Mouse (Mus musculus): ENCODE measurements around the gene Tenm4.
A peak's percentile ranks its signal among the peaks of the same experiment; 100 is the strongest.

Gene Tenm4

GRCm38 (mm10) chr7:96414290-96415055, 243.4 kb downstream of the Tenm4 start:
- DNase-seq = no peak

DNA sequence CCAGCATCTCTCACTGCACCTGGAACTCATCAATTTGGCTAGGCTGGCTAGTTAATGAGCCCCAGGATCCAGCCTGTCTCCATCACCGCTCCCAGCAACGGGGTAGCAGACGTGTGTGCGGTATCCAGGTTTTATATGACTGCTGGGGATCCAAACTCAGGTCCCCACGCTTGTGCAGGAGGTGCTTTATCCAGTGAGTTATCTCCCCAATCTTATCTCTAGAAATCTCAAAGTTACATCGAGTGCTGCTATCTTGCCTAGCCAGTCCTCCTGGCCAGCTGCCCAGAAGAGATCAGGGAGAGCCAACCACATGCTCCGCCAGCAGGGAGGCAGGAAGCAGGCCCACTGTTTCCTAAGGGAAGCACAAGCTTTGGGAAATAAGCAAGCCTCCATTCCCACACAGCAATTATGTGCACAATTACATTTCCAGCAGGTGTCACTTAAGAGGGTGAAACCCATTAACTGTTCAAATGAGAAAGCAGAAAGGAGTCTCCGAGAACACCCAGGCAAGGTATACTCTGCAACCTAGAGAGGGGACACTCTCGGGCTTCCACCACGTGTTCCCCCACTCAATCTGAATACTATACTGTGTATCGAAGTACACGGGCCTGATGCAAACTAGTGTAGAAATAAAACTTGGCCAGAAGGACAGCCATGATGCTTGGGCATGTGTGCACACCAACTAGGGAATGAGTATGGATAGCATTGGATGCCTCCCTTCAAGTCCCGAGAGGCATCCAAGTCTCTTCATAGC, 246.4 kb downstream of the Tenm4 start:
- DNase-seq = peak; percentile 92

GRCm38 (mm10) chr7:96418146-96418545, 247.1 kb downstream of the Tenm4 start:
- no peak for DNase-seq

DNA sequence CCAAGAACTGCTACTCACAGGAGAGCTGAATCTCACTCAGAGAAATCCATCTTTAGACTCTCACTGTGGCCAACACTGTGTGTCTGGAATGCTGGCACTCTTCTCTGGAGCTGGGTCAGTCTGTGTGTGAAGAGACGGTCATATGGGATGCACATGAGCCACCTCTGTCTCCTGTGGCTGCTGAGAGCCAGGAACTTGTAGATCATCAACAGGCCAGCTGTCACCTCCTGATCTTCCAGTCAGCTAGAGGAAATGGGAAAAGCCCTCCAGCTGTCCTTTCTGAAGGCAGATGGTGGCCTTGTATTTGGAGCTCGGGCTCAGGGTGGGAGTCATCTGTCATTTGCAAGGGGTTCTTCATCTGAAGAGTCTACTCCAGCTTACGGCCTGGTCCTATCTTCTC, 249.0 kb downstream of the Tenm4 start:
- DNase-seq = peak; percentile 65

DNA sequence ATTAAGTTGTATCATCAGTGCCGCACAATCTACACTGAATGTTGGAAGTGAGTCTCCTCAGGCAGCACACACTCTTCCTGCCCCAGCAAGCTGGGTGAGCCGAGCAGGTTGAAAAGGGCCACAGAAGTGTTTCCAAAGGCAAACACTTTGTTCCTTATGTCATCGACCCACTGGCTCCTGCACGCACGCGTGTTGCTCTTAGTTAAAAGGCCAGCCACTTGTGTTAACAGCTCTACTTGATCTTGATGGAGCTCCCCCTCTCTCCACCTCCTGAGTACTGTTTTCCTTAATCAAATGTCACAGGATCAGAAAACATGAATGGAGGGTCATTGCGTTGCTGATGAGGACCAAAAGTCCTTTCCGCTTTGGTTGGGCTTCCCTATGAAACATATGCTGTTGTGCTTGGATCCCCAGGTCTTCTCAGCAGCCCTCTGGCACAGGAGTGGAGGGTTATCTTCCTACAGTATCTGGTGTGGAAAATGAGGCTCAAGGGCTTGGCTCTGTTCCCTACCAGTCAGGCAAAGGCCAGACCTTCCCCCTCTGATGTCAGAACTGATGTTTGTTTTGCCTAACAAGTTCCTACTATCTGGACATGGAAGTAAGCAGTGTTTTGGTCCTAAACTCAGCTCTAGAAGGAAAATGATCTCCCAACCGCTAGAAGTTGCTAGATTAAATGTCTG, 250.0 kb downstream of the Tenm4 start:
- DNase-seq = peak; percentile 48

GRCm38 (mm10) chr7:96426954-96427353, 255.9 kb downstream of the Tenm4 start:
- no peak for DNase-seq

DNA sequence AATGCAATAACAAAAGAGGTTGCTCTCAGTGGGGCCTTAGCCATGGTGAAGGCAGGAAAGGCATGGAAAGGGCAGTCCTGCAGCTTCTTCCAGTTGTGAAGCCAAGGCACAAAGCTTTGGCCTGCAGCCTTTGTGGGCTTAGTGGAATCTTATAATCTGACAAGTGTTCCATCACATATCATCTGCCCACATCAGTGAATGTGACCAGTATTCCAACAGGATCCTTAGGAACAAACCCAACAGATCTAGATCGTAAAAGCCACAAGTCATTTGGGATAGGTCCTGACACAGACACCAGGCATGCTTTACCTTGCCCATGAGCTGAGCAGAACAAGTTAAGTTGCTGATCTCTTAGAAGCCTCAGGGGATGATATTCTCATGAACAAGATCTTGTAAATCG, 262.3 kb downstream of the Tenm4 start:
- no peak for DNase-seq

- DNase-seq = no peak
Measured at GRCm38 (mm10) chr7:96438392-96438791, 267.3 kb downstream of the Tenm4 start.

- no peak for DNase-seq
Measured at GRCm38 (mm10) chr7:96440161-96440707, 269.2 kb downstream of the Tenm4 start.

DNA sequence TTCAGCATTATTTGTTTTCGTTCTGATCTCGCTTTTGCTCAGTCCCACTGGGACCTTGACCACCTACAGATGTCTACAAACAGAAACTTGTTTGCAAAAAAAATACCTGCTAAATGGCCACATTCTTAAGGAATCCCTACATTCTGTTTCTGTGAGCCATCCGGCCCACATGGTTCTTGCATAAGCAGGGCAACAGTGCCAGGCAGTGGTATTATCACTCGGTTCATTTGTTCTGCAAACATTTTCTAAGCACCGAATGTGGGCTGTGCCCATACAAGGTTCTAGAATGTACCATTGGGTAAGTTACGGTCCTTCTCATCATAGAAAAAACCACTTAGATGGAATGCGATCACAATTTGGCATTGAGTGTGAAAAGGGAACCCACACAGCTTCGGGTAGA, 274.7 kb downstream of the Tenm4 start:
- DNase-seq = no peak

GRCm38 (mm10) chr7:96447806-96448397, 276.9 kb downstream of the Tenm4 start:
- DNase-seq = no peak

GRCm38 (mm10) chr7:96455957-96456356, 284.9 kb downstream of the Tenm4 start:
- DNase-seq = no peak

GRCm38 (mm10) chr7:96456618-96457017, 285.6 kb downstream of the Tenm4 start:
- DNase-seq = no peak

DNA sequence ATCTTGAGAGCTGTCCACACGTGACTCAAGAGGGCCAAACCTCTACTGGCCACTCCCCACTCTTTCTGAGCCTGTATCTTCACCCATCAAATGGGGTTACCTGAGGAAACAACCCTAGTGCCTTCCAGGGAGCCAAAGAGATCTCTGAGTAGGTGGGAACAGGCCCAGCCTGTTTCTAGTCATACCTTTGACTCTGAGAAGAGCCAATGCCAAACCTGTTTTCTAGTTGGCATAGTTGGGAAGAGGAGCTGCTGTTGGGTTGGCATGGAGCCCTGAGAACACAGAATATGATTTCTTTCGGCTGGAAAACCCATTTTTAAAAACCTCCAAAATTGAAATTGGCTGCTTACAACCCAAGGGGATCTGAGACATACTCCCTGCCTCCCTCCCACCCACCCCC, 286.8 kb downstream of the Tenm4 start:
- no peak for DNase-seq

DNA sequence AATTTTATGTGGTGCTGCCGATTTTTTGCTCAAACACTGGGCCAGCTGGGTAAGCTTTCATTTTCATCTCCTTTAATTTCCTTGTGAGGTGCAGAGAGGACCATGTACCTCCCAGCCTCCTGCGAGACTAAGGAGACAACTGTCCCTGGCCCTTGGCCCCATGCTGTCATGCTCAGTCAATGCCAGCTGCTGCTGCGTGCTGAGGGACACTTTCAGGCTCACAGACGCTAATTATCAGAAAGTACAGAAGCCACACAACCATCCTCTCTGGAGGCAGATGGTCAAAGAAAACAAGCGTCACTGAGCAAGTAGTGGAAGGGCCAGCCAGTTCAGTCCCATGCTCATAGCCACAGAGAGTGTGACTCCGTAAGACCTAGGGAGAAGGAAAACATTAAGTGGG, 287.9 kb downstream of the Tenm4 start:
- DNase-seq = no peak

- no peak for DNase-seq
Measured at GRCm38 (mm10) chr7:96466761-96467160, 295.7 kb downstream of the Tenm4 start.

GRCm38 (mm10) chr7:96470821-96471220, 299.8 kb downstream of the Tenm4 start:
- DNase-seq = no peak

DNA sequence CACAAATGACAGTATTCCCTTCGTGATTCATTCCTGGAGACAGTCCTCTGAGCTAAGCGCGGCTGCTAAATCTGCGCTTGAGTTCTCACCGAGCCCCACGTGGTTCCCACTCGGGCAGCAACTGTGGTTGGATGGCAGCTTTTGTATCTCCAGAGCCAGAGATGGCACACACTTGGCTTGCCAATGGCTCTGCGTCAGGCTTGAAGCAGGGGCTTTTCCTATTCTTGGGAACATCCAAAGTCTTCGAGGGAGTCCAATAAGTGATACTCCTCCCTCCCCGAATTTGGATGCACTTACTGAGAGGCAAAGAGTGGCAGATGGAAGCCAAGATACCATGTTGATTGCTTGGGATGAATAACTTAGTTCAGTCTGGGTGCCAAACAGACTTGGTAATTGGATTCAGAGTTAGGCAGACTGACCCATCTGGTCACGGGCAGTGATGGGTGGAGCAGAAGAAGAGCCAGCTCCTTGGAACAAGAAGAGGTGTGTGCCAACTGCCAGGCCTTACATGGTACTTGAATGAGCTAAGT, 303.6 kb downstream of the Tenm4 start:
- no peak for DNase-seq

- DNase-seq = no peak
Measured at GRCm38 (mm10) chr7:96476987-96477613, 306.1 kb downstream of the Tenm4 start.

DNA sequence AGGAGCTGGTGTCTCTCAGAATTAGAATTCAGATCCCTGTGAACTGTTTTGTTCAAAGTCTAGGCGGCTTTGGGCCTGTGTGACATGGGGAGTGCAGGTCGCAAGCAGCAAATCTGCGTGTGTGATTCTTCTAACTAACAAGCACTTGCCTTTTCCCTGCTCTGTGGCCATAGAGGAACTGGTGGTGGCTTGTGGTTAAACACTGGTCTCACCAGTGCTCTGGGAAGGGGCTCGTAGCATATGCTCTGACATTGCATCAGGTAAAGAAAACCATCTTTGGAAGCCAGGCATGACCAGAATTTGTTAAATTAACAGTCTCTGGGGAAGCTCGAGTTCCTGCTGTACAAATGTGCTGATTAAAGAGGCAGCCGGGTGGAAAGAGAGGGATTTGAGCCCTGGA, 308.1 kb downstream of the Tenm4 start:
- no peak for DNase-seq

GRCm38 (mm10) chr7:96480351-96480983, 309.4 kb downstream of the Tenm4 start:
- no peak for DNase-seq

DNA sequence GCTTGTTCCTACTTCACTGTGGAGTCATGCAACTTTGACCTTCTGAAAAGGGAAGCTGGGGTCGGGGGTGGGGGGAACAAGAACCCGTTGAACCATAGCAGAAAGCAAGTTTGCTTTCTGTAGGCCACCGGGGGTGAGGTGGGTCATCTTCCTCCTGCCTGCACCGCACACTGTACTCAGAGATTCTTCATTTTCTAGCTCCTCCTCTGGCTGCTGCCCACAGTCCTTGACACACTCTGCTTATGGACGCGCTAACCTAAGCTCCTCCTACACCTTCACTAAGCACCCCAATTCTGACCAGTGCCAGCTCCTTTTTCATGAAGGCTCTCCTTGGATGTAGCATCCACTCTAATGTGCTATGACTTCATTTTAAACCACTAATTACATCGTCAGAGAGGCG, 311.9 kb downstream of the Tenm4 start:
- no peak for DNase-seq

All from kidney, postnatal 10 days (tissue).